Mouse (Mus musculus) hindbrain, embryonic 16.5 days (tissue): ENCODE data around the gene Pdcd4. TPM values are rescaled to one million over a fixed set of nuclear protein-coding genes. Genes with fewer than 3 reads are reported as not detected.

Experiments used
- ATAC-seq: fragments of 200-750 bp; cut with Nextera tagmentation; 2 replicates; pipeline ENCODE4 v1.8.0; 2017; ENCODE audit warnings: moderate TSS enrichment, moderate library complexity
- H3K27ac ChIP-seq: fragments of 300-500 bp; sonication (generic); 2 replicates; pipeline ENCODE4 v1.5.1; 2014; ENCODE audit warnings: low read depth, mild to moderate bottlenecking, control low read depth, low read length, moderate library complexity
- H3K27me3 ChIP-seq: fragments of 300-500 bp; sonication (generic); replicated peaks from 2 replicates; pipeline ENCODE4 v1.6.1; 2014; ENCODE audit warnings: low read length; ENCODE audit not compliant: control insufficient read depth, insufficient read depth
- H3K36me3 ChIP-seq: fragments of 300-500 bp; sonication (generic); 2 replicates; pipeline ENCODE4 v1.6.1; 2014; ENCODE audit warnings: mild to moderate bottlenecking, low read length, moderate library complexity, mixed read lengths; ENCODE audit not compliant: control insufficient read depth, insufficient read depth
- H3K4me1 ChIP-seq: fragments of 300-500 bp; sonication (generic); 2 replicates; pipeline ENCODE4 v1.6.1; 2014; ENCODE audit warnings: low read depth, low read length; ENCODE audit not compliant: control insufficient read depth, insufficient read depth
- H3K4me2 ChIP-seq: fragments of 300-500 bp; sonication (generic); 2 replicates; pipeline ENCODE4 v1.6.1; 2014; ENCODE audit warnings: mild to moderate bottlenecking, low read length, control low read depth, moderate library complexity
- H3K4me3 ChIP-seq: fragments of 300-500 bp; sonication (generic); 2 replicates; pipeline ENCODE4 v1.5.1; 2014; ENCODE audit warnings: mild to moderate bottlenecking, low read length, control low read depth, moderate library complexity
- H3K9ac ChIP-seq: fragments of 300-500 bp; sonication (generic); 2 replicates; pipeline ENCODE4 v1.6.1; 2014; ENCODE audit warnings: low read depth, mild to moderate bottlenecking, control low read depth, low read length, moderate library complexity
- H3K9me3 ChIP-seq: fragments of 300-500 bp; sonication (generic); 2 replicates; pipeline ENCODE4 v1.6.1; 2014; ENCODE audit warnings: mild to moderate bottlenecking, low read length, moderate library complexity; ENCODE audit not compliant: control insufficient read depth
- WGBS: fragments of 180-500 bp; shearing (Covaris S2); extraction: QIAGEN DNeasy Blood & Tissue Kit; methylation state at CpG from one replicate; pipeline ENCODE4 v1.1.7; 2014; 5-methylcytosine and 5-hydroxymethylcytosine counted together
- polyA plus RNA-seq: library from polyadenylated mRNA; unstranded; fragments of >200 nt; fragmentation: Nextera tagmentation; extraction: Ambion mirVana; gene quantifications from 2 replicates; pipeline ENCODE4 v1.2.1, GENCODE M21; 2015

The Pdcd4 gene
- polyA plus RNA-seq, 1 experiment from 2014 or later: 54.8 TPM

DNA sequence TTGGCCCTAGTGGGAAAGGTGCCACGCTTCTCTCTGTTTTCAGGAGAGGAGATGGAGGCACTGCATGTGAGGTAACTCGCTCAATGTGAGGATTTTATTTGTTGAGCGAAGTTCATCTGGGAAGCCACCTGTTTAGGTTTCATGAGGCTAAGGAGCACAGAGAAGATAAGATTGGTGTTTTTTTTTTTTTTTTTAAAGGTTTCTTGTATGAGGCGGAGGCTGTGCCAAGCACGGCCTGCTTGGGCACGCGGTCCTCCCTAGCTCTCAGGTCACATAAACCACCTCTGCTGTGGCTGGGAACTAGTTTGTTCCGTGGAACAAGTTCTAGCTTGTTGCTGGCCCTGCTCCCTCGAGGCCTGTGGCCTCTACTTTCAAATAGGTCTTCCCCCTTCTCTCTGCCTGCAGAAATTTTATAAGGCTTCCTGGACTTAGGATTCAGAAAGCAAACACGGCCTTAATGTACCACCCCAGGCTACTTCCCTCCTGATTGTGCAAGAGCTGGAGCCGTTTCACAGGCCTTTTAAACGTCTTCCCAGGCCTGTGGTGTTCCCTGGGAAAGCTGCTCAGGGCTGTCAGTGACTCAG, 2.6 kb downstream of the Pdcd4 start:
- Histone ChIP-seq H3K4me3 (no peak overlapping the region), H3K36me3 (no peaks in the 10 kb centered on the region), H3K27ac (no peak overlapping the region), H3K9me3 (no peaks in the 10 kb centered on the region), H3K4me2 (no peak overlapping the region), H3K4me1 (no peaks in the 10 kb centered on the region), H3K9ac (no peak overlapping the region), H3K27me3 (no peaks in the 10 kb centered on the region)
- no peak for ATAC-seq
- 78% methylated on average over 12 of the region's 12 CpGs for WGBS

DNA sequence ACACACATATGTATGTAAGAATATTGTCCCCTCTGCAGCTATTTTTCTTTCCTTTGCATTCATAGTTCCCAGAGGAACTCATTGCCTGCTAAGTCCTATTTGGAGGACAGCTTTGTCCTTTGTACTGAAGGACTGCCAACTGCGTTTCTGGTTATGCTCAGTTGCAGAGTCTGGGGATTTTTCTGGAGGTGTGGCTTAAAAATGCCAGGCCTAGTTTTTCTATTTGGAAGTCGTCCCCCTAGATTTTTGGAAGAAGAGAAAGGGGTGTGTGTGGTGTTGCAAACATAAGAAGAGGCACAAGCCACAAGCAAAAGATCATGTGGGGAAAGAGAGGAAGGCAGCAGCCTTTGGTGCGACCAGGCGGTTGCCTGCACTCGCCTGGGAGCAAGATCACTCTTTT, 6.0 kb downstream of the Pdcd4 start:
- no peak for ATAC-seq
- Histone ChIP-seq H3K4me2 (no peak overlapping the region), H3K9me3 (no peaks in the 10 kb centered on the region), H3K4me3 (no peak overlapping the region), H3K27me3 (no peaks in the 10 kb centered on the region), H3K4me1 (peaks cover 7% of the 10 kb centered on the region), H3K36me3 (no peaks in the 10 kb centered on the region), H3K9ac (no peak overlapping the region), H3K27ac (no peak overlapping the region)
- WGBS: 78% methylated on average over 5 of the region's 5 CpGs

DNA sequence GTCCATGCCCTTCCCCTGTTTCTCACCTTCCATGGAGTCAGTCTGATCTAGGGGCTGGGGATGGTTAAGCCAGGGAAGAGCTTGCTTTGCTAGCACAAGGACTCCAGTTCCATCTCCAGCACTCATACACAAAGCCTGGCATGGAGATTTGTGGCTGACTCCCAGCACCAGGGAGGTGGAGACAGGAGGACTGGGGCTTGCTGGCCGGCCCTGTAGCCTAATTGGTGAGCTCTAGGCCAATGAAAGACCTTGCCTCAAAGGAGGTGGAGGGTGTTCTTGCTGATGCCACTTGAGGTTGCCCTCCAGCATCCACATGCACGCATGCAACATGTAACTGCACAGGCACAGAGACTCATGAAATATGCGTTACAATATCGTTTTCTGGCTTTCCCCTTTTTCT, 6.5 kb downstream of the Pdcd4 start:
- no peaks in the 10 kb centered on the region for H3K9me3 ChIP-seq
- H3K27me3 ChIP-seq: no peaks in the 10 kb centered on the region
- no peak for ATAC-seq
- no peak overlapping the region for H3K27ac ChIP-seq
- H3K4me3 ChIP-seq: no peak overlapping the region
- no peak overlapping the region for H3K4me2 ChIP-seq
- WGBS: 81% methylated on average over 4 of the region's 4 CpGs
- peaks cover 7% of the 10 kb centered on the region for H3K4me1 ChIP-seq
- no peak overlapping the region for H3K9ac ChIP-seq
- H3K36me3 ChIP-seq: no peaks in the 10 kb centered on the region

DNA sequence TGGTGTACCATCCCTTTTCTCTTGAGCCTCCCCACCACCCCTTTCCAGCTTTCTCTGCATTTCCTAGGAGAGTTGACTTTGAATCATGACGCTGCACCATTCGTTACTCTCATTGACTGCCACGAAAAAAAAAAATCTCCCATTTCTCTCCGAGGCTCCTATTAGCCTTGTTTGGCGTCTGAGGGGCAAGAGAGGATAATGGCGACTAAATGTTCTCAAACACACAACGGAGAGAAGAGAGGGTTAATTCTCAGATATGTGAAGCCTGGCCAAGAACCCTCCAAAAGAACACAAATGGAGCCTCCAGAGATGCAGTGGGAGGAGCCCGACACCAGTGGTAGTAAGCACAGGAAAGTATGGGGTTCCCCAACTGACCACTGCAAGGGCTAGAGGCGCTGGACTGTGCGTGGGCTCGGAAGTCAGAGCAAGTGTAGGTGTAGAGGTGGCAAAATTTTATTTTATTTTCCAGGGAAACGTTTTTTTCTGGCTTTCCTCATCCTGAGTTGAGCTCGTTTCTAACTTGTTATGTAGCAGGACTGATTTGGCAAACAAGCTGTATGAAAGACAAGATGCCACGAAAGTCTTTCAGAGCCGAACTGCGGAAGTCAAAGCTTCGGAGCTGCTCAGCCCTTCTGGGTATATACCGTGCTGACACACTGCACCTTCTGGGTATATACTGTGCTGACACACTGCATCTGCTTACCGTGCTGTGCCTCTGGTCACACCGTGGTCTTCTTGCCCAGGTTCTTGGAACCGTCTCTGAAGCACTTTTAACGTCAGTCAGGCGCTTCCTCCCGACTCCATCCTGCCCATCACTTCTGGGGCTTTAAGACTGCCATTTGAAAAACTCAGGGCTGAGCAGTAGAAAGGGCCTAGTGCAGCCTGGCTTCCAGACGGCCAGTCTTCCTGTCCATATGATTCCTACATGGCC, 7.2 kb downstream of the Pdcd4 start:
- no peak overlapping the region for H3K9ac ChIP-seq
- peaks cover 7% of the 10 kb centered on the region for H3K4me1 ChIP-seq
- no peak overlapping the region for H3K27ac ChIP-seq
- no peaks in the 10 kb centered on the region for H3K36me3 ChIP-seq
- ATAC-seq: no peak
- no peaks in the 10 kb centered on the region for H3K9me3 ChIP-seq
- H3K4me3 ChIP-seq: no peak overlapping the region
- no peak overlapping the region for H3K4me2 ChIP-seq
- WGBS: 85% methylated on average over 25 of the region's 25 CpGs
- no peaks in the 10 kb centered on the region for H3K27me3 ChIP-seq

DNA sequence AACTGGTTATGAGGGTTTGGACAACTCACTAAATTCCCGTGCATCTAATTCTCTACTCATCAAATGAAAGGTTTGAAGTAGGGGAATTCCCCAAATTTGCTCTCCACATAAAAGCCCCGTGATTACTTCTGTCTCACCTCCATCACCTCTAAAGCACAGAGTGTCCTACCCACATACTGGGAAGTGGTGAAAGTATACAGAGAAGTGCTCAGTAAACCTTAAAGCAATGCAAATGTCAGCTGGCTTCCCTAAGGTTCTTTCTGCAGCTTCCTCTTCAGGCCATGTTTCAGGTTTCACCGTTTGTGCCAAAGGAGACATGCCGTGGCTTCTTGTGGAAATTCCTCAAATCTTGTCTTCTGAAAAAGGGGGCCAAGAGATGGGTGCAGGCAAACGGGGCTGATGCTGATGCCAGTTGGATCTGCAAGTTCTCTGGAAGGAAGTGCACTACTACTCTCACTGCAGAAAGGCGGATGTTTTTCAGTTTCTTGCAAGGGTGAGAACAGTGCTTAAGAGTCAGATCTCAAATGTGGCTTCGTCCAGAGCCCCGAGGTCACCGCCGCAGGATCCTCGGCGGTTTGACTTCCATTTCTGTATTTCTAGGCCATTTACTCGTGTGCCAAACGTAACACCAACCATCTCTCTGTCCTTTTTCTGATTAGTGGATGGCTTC, 8.0 kb downstream of the Pdcd4 start:
- Histone ChIP-seq H3K27me3 (no peaks in the 10 kb centered on the region), H3K9me3 (no peaks in the 10 kb centered on the region), H3K9ac (no peak overlapping the region), H3K27ac (no peak overlapping the region), H3K4me3 (no peak overlapping the region), H3K4me2 (no peak overlapping the region), H3K36me3 (no peaks in the 10 kb centered on the region), H3K4me1 (peaks cover 14% of the 10 kb centered on the region)
- ATAC-seq: no peak
- 91% methylated on average over 14 of the region's 14 CpGs for WGBS

DNA sequence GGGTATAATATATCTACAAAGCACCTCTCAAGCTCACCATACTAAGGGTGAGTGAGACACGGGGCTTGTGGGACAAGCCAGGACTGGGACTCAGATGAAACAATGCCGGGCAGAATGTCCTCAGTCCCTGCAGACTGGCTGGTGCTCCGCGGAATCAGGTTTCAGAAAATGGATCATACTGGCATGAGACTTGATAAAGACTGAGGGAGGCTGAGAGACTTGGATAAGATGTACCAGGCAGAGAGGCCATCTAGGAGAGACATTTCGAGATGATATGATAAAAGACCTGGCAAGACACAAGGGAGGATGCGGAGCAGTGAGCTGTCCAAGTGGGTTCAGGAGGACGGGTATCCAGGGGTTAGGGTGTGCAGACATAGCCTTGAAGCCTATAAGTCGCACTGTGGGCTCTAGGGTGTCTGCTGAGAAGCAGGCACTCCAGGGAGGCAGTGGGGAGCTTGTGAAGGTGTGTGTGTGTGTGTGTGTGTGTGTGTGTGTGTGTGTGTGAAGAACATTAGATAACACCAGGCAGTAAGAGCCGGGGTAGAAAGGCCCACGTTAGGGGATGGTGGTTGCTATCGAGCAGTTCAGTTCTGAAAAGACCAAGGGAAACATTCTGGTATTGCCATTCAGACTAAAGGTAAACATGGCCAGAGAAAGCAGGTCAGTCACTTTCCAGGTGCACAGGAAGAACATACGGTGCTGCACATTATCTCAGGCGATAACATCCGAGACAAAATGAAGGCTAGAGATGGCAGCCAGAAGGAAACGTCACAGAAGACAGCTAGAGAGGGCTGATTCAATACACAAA, 10.1 kb downstream of the Pdcd4 start:
- Histone ChIP-seq H3K9me3 (no peaks in the 10 kb centered on the region), H3K4me1 (peaks cover 22% of the 10 kb centered on the region), H3K27me3 (no peaks in the 10 kb centered on the region), H3K9ac (peak overlapping the region; percentile 82), H3K4me2 (peak overlapping the region; percentile 84), H3K27ac (peak overlapping the region; percentile 89), H3K4me3 (peak overlapping the region; percentile 56), H3K36me3 (no peaks in the 10 kb centered on the region)
- no peak for ATAC-seq
- 64% methylated on average over 15 of the region's 15 CpGs for WGBS

DNA sequence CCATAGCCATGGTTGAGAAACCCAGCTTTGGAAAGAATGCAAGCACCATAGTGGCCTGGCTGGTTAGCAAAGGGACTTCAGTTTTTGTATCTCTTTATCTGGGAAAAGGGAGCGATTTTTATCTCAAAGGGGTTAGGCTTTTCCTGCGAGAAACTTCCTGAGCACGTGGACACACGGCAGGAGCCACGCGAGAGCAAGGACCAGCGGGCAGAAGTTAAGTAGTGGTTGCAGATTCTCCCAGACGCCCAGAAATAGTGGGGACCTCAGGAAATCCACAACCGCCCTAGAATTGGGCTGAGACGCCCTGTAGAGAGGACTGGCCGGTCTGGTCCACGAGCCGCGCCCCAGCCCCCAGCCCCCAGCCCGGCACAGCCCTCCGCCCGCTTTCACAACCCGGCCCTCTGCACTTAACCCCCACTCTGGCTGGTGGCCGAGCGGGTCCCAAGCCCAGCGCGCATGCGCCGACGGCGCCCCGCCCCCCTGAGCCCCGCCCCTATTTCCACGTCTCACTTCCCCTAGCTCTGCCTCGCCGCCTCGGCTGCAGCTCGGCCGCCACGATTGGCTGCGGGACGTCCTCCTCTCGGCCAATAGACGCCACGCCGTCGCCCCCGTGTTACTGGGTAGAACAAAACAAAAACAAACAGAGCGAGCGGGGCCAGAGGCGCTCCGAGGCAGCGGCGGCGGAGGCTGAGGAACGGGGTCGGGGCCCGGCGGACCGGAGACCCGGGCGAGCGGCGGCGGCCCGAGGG, 10.9 kb downstream of the Pdcd4 start:
- H3K4me1 ChIP-seq: peaks cover 22% of the 10 kb centered on the region
- 0% methylated on average over 46 of the region's 61 CpGs for WGBS
- H3K27ac ChIP-seq: peak overlapping the region; percentile 89
- no peaks in the 10 kb centered on the region for H3K9me3 ChIP-seq
- H3K27me3 ChIP-seq: no peaks in the 10 kb centered on the region
- H3K36me3 ChIP-seq: no peaks in the 10 kb centered on the region
- H3K4me3 ChIP-seq: peak overlapping the region; percentile 56
- peak overlapping the region; percentile 82 for H3K9ac ChIP-seq
- peak overlapping the region; percentile 84 for H3K4me2 ChIP-seq
- peak; percentile 99 for ATAC-seq

DNA sequence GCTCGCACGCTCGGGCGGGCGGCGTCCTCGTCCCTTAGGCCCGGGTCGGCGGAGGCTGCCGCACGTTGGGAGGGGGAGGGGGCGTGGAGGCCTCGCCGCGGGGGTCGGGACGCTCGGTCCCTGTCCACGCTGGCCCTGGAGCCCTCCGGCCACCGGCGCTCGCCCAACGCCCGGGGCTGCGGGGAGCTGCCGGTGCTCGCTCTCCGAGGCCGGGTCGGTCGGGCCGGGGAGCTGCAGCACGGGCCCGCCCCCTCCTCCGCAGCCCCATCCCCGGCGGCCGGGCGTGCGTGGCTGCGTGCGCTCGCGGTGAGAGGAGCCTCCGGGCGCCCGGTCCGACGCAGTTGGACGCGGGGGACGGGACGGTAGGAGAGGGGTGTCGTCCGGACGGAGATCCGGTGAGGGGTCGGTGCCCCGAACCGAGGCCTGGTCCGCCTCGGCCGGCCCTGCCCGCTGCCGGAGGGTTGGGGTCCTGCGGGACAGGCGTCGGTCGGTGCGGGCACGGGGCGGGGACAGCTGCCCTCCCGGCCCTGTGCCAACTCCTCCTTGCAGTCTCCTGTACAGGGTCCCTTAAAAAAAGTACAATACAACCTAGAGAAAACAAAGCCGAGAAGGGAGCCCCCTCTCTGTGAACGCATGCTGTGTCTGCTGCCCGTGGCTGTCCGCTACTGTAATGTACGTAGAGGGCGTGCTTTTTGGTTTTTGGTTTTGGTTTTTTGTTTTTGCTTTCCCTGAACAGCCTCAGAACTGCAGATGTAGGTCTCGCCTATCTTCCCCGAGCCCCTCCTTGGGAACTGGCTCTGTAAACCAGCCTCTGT, 11.7 kb downstream of the Pdcd4 start:
- H3K9ac ChIP-seq: peak overlapping the region; percentile 82
- no peaks in the 10 kb centered on the region for H3K9me3 ChIP-seq
- WGBS: under 1% methylated on average over 54 of the region's 83 CpGs
- peak overlapping the region; percentile 56 for H3K4me3 ChIP-seq
- peaks cover 22% of the 10 kb centered on the region for H3K4me1 ChIP-seq
- peak overlapping the region; percentile 89 for H3K27ac ChIP-seq
- no peaks in the 10 kb centered on the region for H3K36me3 ChIP-seq
- H3K27me3 ChIP-seq: no peaks in the 10 kb centered on the region
- ATAC-seq: peak; percentile 63
- peak overlapping the region; percentile 63 for H3K4me2 ChIP-seq
